Mouse (Mus musculus) MEL (cell line): ENCODE data around the gene Smagp. TPM values are rescaled to one million over a fixed set of nuclear protein-coding genes. Genes with fewer than 3 reads are reported as not detected.
A peak's percentile ranks its signal among the peaks of the same experiment; 100 is the strongest.

Source experiments
- DNase-seq: peaks from one replicate; pipeline ENCODE4 v3.0.0; 2011; ENCODE audit warnings: low read depth, low spot score
- H3K27ac ChIP-seq: 2 replicates; pipeline ENCODE4 v1.5.1; 2012; ENCODE audit warnings: low read depth, mild to moderate bottlenecking, control low read depth, low read length, moderate library complexity; ENCODE audit not compliant: control insufficient read depth
- H3K27me3 ChIP-seq, 2 experiments: fragments of 150-350 bp in 1 of 2; sonication (generic) in 1 of 2; 2 replicates each; pipeline ENCODE4 v1.6.1; 2012; ENCODE audit warnings: low read length in 2 of 2, mild to moderate bottlenecking in 2 of 2, improper control_type of control experiment in 1 of 2, moderate library complexity in 1 of 2; ENCODE audit not compliant: insufficient read depth in 2 of 2, control insufficient read depth in 1 of 2
- H3K36me3 ChIP-seq, 2 experiments: 2 replicates each; pipeline ENCODE4 v1.6.1; 2012 to 2014; ENCODE audit warnings: low read length in 2 of 2, improper control_type of control experiment in 1 of 2, inconsistent platforms in 1 of 2, mild to moderate bottlenecking in 1 of 2; ENCODE audit not compliant: insufficient read depth in 2 of 2, control insufficient read depth in 1 of 2
- H3K4me1 ChIP-seq, 2 experiments: fragments of 150-350 bp in 1 of 2; sonication (generic) in 1 of 2; 2 replicates each; pipeline ENCODE4 v1.6.1; 2012; ENCODE audit warnings: low read length in 2 of 2, improper control_type of control experiment in 1 of 2, mild to moderate bottlenecking in 1 of 2; ENCODE audit not compliant: insufficient read depth in 2 of 2, control insufficient read depth in 1 of 2
- H3K4me3 ChIP-seq, 2 experiments: fragments of 150-350 bp in 1 of 2; sonication (generic) in 1 of 2; 2 replicates each; pipeline ENCODE4 v1.5.1; 2012; ENCODE audit warnings: low read depth in 2 of 2, low read length in 2 of 2, mild to moderate bottlenecking in 2 of 2, moderate library complexity in 2 of 2, control low read depth in 1 of 2, improper control_type of control experiment in 1 of 2; ENCODE audit not compliant: control insufficient read depth in 1 of 2, insufficient read depth in 1 of 2
- H3K79me2 ChIP-seq: 2 replicates; pipeline ENCODE4 v1.6.1; 2012; ENCODE audit warnings: mild to moderate bottlenecking, low read length, moderate library complexity; ENCODE audit not compliant: control insufficient read depth, poor library complexity, insufficient read depth
- H3K9ac ChIP-seq: 2 replicates; pipeline ENCODE4 v1.6.1; 2012; ENCODE audit warnings: low read depth, mild to moderate bottlenecking, control low read depth, low read length, moderate library complexity; ENCODE audit not compliant: control insufficient read depth, poor library complexity, severe bottlenecking
- H3K9me3 ChIP-seq: fragments of 150-350 bp; sonication (generic); replicated peaks from 2 replicates; pipeline ENCODE4 v1.6.1; 2012; ENCODE audit warnings: mild to moderate bottlenecking, low read length, improper control_type of control experiment, moderate library complexity; ENCODE audit not compliant: insufficient read depth
- EP300 ChIP-seq, 2 experiments: IDR thresholded peaks; 2 replicates each; pipeline ENCODE4 v1.6.1; 2011; ENCODE audit warnings: improper control_type of control experiment in 2 of 2, low read length in 2 of 2, low read depth in 1 of 2, mild to moderate bottlenecking in 1 of 2
- GATA1 ChIP-seq: IDR thresholded peaks from 2 replicates; pipeline ENCODE4 v1.6.1; 2011; ENCODE audit warnings: low read depth, low read length, improper control_type of control experiment
- HCFC1 ChIP-seq: IDR thresholded peaks from 2 replicates; pipeline ENCODE4 v1.6.1; 2012; ENCODE audit warnings: low read depth, mild to moderate bottlenecking, inconsistent platforms, low read length, improper control_type of control experiment, moderate library complexity
- MAFK ChIP-seq: IDR thresholded peaks from 2 replicates; pipeline ENCODE4 v1.6.1; 2011; ENCODE audit warnings: low read depth, mild to moderate bottlenecking, low read length, improper control_type of control experiment, borderline replicate concordance
- MXI1 ChIP-seq: IDR thresholded peaks from 2 replicates; pipeline ENCODE4 v1.6.1; 2011; ENCODE audit warnings: mild to moderate bottlenecking, low read depth, low read length, improper control_type of control experiment
- MYC ChIP-seq: IDR thresholded peaks from 2 replicates; pipeline ENCODE4 v1.6.1; 2011; ENCODE audit warnings: low read depth, mild to moderate bottlenecking, low read length, improper control_type of control experiment, moderate library complexity
- NRF1 ChIP-seq: IDR thresholded peaks from 2 replicates; pipeline ENCODE4 v1.6.1; 2014; ENCODE audit warnings: low read depth, mild to moderate bottlenecking, inconsistent platforms, low read length, improper control_type of control experiment, moderate library complexity; ENCODE audit not compliant: poor library complexity, insufficient read depth, severe bottlenecking
- POLR2A ChIP-seq, 2 experiments: IDR thresholded peaks; 2 replicates each; pipeline ENCODE4 v1.6.1; 2011 to 2012; ENCODE audit warnings: low read length in 2 of 2, mild to moderate bottlenecking in 2 of 2, control low read depth in 1 of 2, improper control_type of control experiment in 1 of 2, low read depth in 1 of 2, moderate library complexity in 1 of 2; ENCODE audit not compliant: control insufficient read depth in 1 of 2, insufficient read depth in 1 of 2, poor library complexity in 1 of 2
- RAD21 ChIP-seq: IDR thresholded peaks from 2 replicates; pipeline ENCODE4 v1.6.1; 2011; ENCODE audit warnings: mild to moderate bottlenecking, low read depth, low read length, improper control_type of control experiment
- RCOR1 ChIP-seq: IDR thresholded peaks from 2 replicates; pipeline ENCODE4 v1.6.1; 2012; ENCODE audit warnings: low read depth, mild to moderate bottlenecking, inconsistent platforms, low read length, improper control_type of control experiment
- UBTF ChIP-seq: IDR thresholded peaks from 2 replicates; pipeline ENCODE4 v1.6.1; 2012; ENCODE audit warnings: low read depth, mild to moderate bottlenecking, inconsistent platforms, low read length, improper control_type of control experiment, moderate library complexity, borderline replicate concordance; ENCODE audit not compliant: insufficient read depth
- ZMIZ1 ChIP-seq: IDR thresholded peaks from 2 replicates; pipeline ENCODE4 v1.6.1; 2012; ENCODE audit warnings: low read depth, mild to moderate bottlenecking, inconsistent platforms, low read length, improper control_type of control experiment, moderate library complexity
- ZNF384 ChIP-seq: IDR thresholded peaks from 2 replicates; pipeline ENCODE4 v1.6.1; 2012; ENCODE audit warnings: low read depth, mild to moderate bottlenecking, inconsistent platforms, low read length, improper control_type of control experiment
- polyA plus RNA-seq, 2 experiments: library from polyadenylated mRNA; stranded (reverse) in 1 of 2; unstranded in 1 of 2; fragments of >175 nt in 1 of 2; fragments of >200 nt in 1 of 2; gene quantifications; 2 replicates each; pipeline versions ENCODE4 v1.2.1 to v1.2.4; 2012; ENCODE audit warnings: low replicate concordance in 2 of 2, low read depth in 1 of 2; ENCODE audit not compliant: insufficient read length in 2 of 2, insufficient read depth in 1 of 2, missing spikeins in 1 of 2
- total RNA-seq: library from RNA; depleted of rRNA; stranded (reverse); fragments of 300-350 nt; gene quantifications from 2 replicates; pipeline ENCODE4 v1.2.3, GENCODE M21; 2012

Gene Smagp
- total and polyA plus RNA-seq, 3 experiments = 2.6 to 22.6 TPM; not detected in 1

- peak overlapping the region; percentile 65 for H3K9ac ChIP-seq
- TF ChIP-seq ZNF384 = 0 out of 2 replicates have a peak, but pooled peaks have one; percentile 3
- TF ChIP-seq EP300 (IDR thresholded peaks at IDR 0.05; ENCODE audit: low read depth in 1 of 2, low read length in 2 of 2) = no peak
- 0 out of 4 replicates have a peak, but pooled peaks of 1 of the 2 experiments have one; percentile 16 for TF ChIP-seq POLR2A (IDR thresholded peaks at IDR 0.05; ENCODE audit: control insufficient read depth in 1 of 2, insufficient read depth in 1 of 2, low read depth in 1 of 2, low read length in 2 of 2, poor library complexity in 1 of 2)
- TF ChIP-seq MXI1 = peak; percentile 61
- H3K4me3 ChIP-seq = peak overlapping the region; percentile 60 to 96
- no peaks in the 10 kb centered on the region for H3K9me3 ChIP-seq
- peak; percentile 72 for DNase-seq
- H3K27me3 ChIP-seq = peaks cover under 1 to 4% of the 10 kb centered on the region in 2 experiments; a peak in 3 of 4 replicates
- no peak overlapping the region for H3K27ac ChIP-seq
- peaks cover 0 to 3% of the 10 kb centered on the region in 2 experiments; a peak in 1 of 4 replicates for H3K36me3 ChIP-seq
- peaks cover 4 to 11% of the 10 kb centered on the region in 2 experiments for H3K4me1 ChIP-seq
- no peaks in the 10 kb centered on the region; the same call in 1 of the 2 replicates for H3K79me2 ChIP-seq
Observed at GRCm38 (mm10) chr15:100598883-100599275, 37.9 kb downstream of the Smagp start.

- peak; percentile 41 for DNase-seq
- Histone ChIP-seq H3K4me1 (peaks cover 4 to 11% of the 10 kb centered on the region in 2 experiments), H3K27me3 (peaks cover 3 to 4% of the 10 kb centered on the region in 2 experiments; a peak in 3 of 4 replicates), H3K9me3 (no peaks in the 10 kb centered on the region), H3K27ac (no peak overlapping the region), H3K4me3 (peak overlapping the region; percentile 60 to 96)
- no peak for TF ChIP-seq ZMIZ1
- TF ChIP-seq NRF1 = no peak
- no peak for TF ChIP-seq MAFK
- TF ChIP-seq GATA1 = no peak
- no peak for TF ChIP-seq MYC
- TF ChIP-seq ZNF384 = peak; percentile 43; the same call in 1 of the 2 replicates
- no peak for TF ChIP-seq HCFC1
- TF ChIP-seq RCOR1 = peak; percentile 27; the same call in 1 of the 2 replicates
- no peak for TF ChIP-seq UBTF
- TF ChIP-seq MXI1 = no peak
- TF ChIP-seq RAD21 = no peak
- TF ChIP-seq, all 39 proteins: peak for 2
- Histone ChIP-seq H3K9ac (peak overlapping the region; percentile 65), H3K36me3 (peaks cover 0 to 3% of the 10 kb centered on the region in 2 experiments; a peak in 1 of 4 replicates), H3K79me2 (no peaks in the 10 kb centered on the region; the same call in 1 of the 2 replicates)
Observed at GRCm38 (mm10) chr15:100598287-100598882, 38.4 kb downstream of the Smagp start.

GRCm38 (mm10) chr15:100592817-100593216 lies 43.9 kb downstream of the Smagp start:
- H3K27ac ChIP-seq = no peak overlapping the region
- H3K9me3 ChIP-seq = no peaks in the 10 kb centered on the region
- H3K9ac ChIP-seq = no peak overlapping the region
- no peaks in the 10 kb centered on the region for H3K79me2 ChIP-seq
- no peak overlapping the region for H3K4me3 ChIP-seq
- no peaks in the 10 kb centered on the region for H3K4me1 ChIP-seq
- DNase-seq = no peak
- H3K27me3 ChIP-seq = peaks cover 0 to 3% of the 10 kb centered on the region in 2 experiments; a peak in 2 of 4 replicates
- H3K36me3 ChIP-seq = no peaks in the 10 kb centered on the region
- no peak for TF ChIP-seq POLR2A (IDR thresholded peaks at IDR 0.05; ENCODE audit: control insufficient read depth in 1 of 2, insufficient read depth in 1 of 2, low read depth in 1 of 2, low read length in 2 of 2, poor library complexity in 1 of 2)
